ENCODE assay signal across 20 mouse cellular contexts in the genomic region with DNA sequence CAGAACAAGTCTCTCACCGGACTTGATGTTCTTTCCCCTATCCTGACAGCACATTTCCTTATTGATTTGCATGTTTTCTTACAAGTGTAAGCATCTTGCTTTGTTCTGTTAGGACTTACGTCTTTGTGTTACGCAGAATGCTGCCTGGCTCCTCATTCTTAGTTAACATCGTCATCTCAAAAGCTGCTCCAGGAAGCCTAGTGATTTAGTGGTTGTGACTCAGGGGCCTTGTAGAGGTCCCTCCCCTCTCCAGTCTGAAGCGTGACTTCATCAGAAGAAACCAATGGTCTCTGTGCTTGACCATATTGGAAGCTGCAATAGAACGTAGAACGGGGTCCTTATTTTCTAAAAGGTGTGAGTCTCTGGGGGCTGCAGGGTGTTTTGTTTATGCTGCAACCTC.
DNase-seq lines count a peak whose midpoint lies in the region; TF ChIP-seq lines count a peak whose summit lies in the region.
"Had no signal": no experiment of that assay in that cellular context is flagged by ENCODE, and none has a peak within 500 bp of the region (broad histone marks: within the 10 kb centered on the region; RNA-seq: fewer than 3 reads in every experiment).

No protein-coding gene starts in this region.

- H3K27me3 ChIP-seq in CH12.LX (replicated peaks) = no peaks in the 10 kb centered on the region
- no peaks in the 10 kb centered on the region for H3K27me3 ChIP-seq in heart, embryonic 10.5 days (ENCODE audit: insufficient read depth, poor library complexity, severe bottlenecking)
- H3K27me3 ChIP-seq: forebrain, embryonic 13.5 days; hindbrain, embryonic 12.5 days; hindbrain, embryonic 15.5 days had no signal

- TF ChIP-seq CTCF in CH12.LX (conservative IDR thresholded peaks at IDR 0.05 in 1 of 2, IDR thresholded peaks at IDR 0.05 in 1 of 2; ENCODE audit: low read depth in 2 of 2, low read length in 2 of 2) = no peak

- H3K79me2 ChIP-seq in CH12.LX (replicated peaks; ENCODE audit: control insufficient read depth, extremely low read depth, insufficient read depth, poor library complexity, severe bottlenecking) = no peaks in the 10 kb centered on the region

- no peak for TF ChIP-seq EP300 in CH12.LX (IDR thresholded peaks at IDR 0.05; ENCODE audit: low read length)

- no peak for TF ChIP-seq RAD21 in CH12.LX (IDR thresholded peaks at IDR 0.05; ENCODE audit: low read depth, low read length)

- no peak overlapping the region for H3K27ac ChIP-seq in CH12.LX (ENCODE audit: insufficient read depth, low read depth)
- H3K27ac ChIP-seq in heart, embryonic 10.5 days = no peak overlapping the region
- H3K27ac ChIP-seq: forebrain, embryonic 10.5 days; forebrain, embryonic 13.5 days; heart, adult 2 months; hindbrain, embryonic 12.5 days; hindbrain, embryonic 15.5 days had no signal

- no peak for TF ChIP-seq POLR2A in CH12.LX (IDR thresholded peaks at IDR 0.05; ENCODE audit: low read depth, low read length)

- in situ Hi-C loops in CH12.LX (cut with MboI; ENCODE audit: low pct_ligation_motif_present, low pct_unique_long_range_greater_than_20kb, low sequenced_read_pairs) = no loop called here

- H3K9ac ChIP-seq in CH12.LX (ENCODE audit: insufficient read depth, low read depth) = no peak overlapping the region; the same call in 1 of the 2 replicates
- H3K9ac ChIP-seq: forebrain, embryonic 13.5 days; hindbrain, embryonic 12.5 days; hindbrain, embryonic 15.5 days had no signal

- H3K36me3 ChIP-seq in CH12.LX (replicated peaks in 1 of 2; ENCODE audit: control insufficient read depth in 1 of 2, insufficient read depth in 1 of 2, low read length in 1 of 2) = no peaks in the 10 kb centered on the region
- no peaks in the 10 kb centered on the region for H3K36me3 ChIP-seq in heart, embryonic 10.5 days
- H3K36me3 ChIP-seq: forebrain, embryonic 10.5 days; hindbrain, embryonic 12.5 days; hindbrain, embryonic 15.5 days had no signal

- no peak overlapping the region for H3K4me3 ChIP-seq in CH12.LX (replicated peaks in 1 of 3; ENCODE audit: low read depth in 2 of 3, low read length in 2 of 3, poor library complexity in 1 of 3)
- no peak overlapping the region for H3K4me3 ChIP-seq in heart, embryonic 10.5 days
- H3K4me3 ChIP-seq: forebrain, embryonic 10.5 days; forebrain, embryonic 13.5 days; heart, adult 2 months; hindbrain, embryonic 12.5 days; hindbrain, embryonic 15.5 days had no signal

- H3K9me3 ChIP-seq in CH12.LX (replicated peaks; ENCODE audit: low read length) = no peaks in the 10 kb centered on the region
- no peaks in the 10 kb centered on the region for H3K9me3 ChIP-seq in heart, embryonic 10.5 days
- H3K9me3 ChIP-seq: forebrain, embryonic 10.5 days; forebrain, embryonic 13.5 days; hindbrain, embryonic 12.5 days; hindbrain, embryonic 15.5 days had no signal

- peaks cover 4 to 11% of the 10 kb centered on the region in 2 experiments; a peak in 3 of 4 replicates for H3K4me1 ChIP-seq in CH12.LX (ENCODE audit: control insufficient read depth in 1 of 2, insufficient read depth in 2 of 2)
- peaks cover 17% of the 10 kb centered on the region for H3K4me1 ChIP-seq in heart, embryonic 10.5 days

- peak overlapping the region; percentile 50; the same call in 1 of the 2 replicates for H3K4me2 ChIP-seq in CH12.LX (ENCODE audit: insufficient read depth, low read depth, poor library complexity, severe bottlenecking)
- H3K4me2 ChIP-seq: forebrain, embryonic 13.5 days; heart, embryonic 11.5 days; hindbrain, embryonic 12.5 days; hindbrain, embryonic 15.5 days had no signal

- 85% methylated on average over 7 of the region's 7 CpGs for WGBS in heart, embryonic 10.5 days

- DNase-seq in 3T3-L1 (ENCODE audit: low read depth, low spot score) = peak; percentile 20
- DNase-seq in CH12.LX (ENCODE audit: extremely low read depth) = peak; percentile 27
- peak; percentile 30 for DNase-seq in adrenal gland, adult 8-10 months
- peak; percentile 5 for DNase-seq in adrenal gland, postnatal 25 days
- DNase-seq in gastrocnemius, adult 8-10 months (ENCODE audit: low spot score in 2 of 2) = no peak
- no peak for DNase-seq in frontal cortex, postnatal 10 days (ENCODE audit: low spot score in 2 of 2)
- no peak for DNase-seq in heart, embryonic 10.5 days (ENCODE audit: low spot score)
- DNase-seq in layer of hippocampus, postnatal 10 days (ENCODE audit: low spot score in 2 of 2) = no peak
- DNase-seq: cerebellum, adult 18-20 months; cerebellum, adult 9-10 months; cerebellum, postnatal 14 days; gastrocnemius, postnatal 10 days; gastrocnemius, postnatal 36 days; heart, adult 2 months; kidney, adult 2 months had no signal

- dilution Hi-C loops in CH12.LX (cut with MboI; ENCODE audit: extremely low pct_ligation_motif_present, extremely low pct_unique_long_range_greater_than_20kb, low sequenced_read_pairs) = no loop called here

TF ChIP-seq in CH12.LX, 34 proteins besides CTCF, POLR2A, EP300 and RAD21:
- TF ChIP-seq ZNF384 (IDR thresholded peaks at IDR 0.05; ENCODE audit: low read depth, low read length) (no peak), MAX (IDR thresholded peaks at IDR 0.05; ENCODE audit: low read length) (no peak), IRF4 (IDR thresholded peaks at IDR 0.05; ENCODE audit: low read depth, low read length) (no peak), GABPA (IDR thresholded peaks at IDR 0.05; ENCODE audit: insufficient replicate concordance, low read depth, low read length) (no peak), JUN (IDR thresholded peaks at IDR 0.05; ENCODE audit: insufficient read depth, low read depth, low read length) (no peak), BHLHE40 (IDR thresholded peaks at IDR 0.05; ENCODE audit: low read depth, low read length) (peak; percentile 14; the same call in 1 of the 2 replicates), POLR2AphosphoS2 (IDR thresholded peaks at IDR 0.05; ENCODE audit: low read depth, low read length) (no peak), MXI1 (IDR thresholded peaks at IDR 0.05; ENCODE audit: low read depth, low read length) (no peak)

Comparison
In these comparisons a context has a peak if more than half of its experiments do, and no peak if none do; other contexts are left out.
1. DNase-seq: peak in 3T3-L1 (single experiment), CH12.LX (single experiment), adrenal gland, adult 8-10 months (single experiment) and adrenal gland, postnatal 25 days (single experiment); none in gastrocnemius, adult 8-10 months (0 of 2), frontal cortex, postnatal 10 days (0 of 2), heart, embryonic 10.5 days (single experiment) and layer of hippocampus, postnatal 10 days (0 of 2).